Mouse (Mus musculus) liver, postnatal 0 days (tissue): ENCODE data around the gene Pknox1.

ENCODE experiments used
- CTCF ChIP-seq: sonication (generic); IDR thresholded peaks from 2 replicates; pipeline ENCODE4 v1.5.1; 2016; ENCODE audit warnings: antibody characterized with exemption, low read depth
- EP300 ChIP-seq: IDR thresholded peaks from 2 replicates; pipeline ENCODE4 v1.6.1; 2016; ENCODE audit warnings: antibody characterized with exemption, low read depth, mild to moderate bottlenecking

- TF ChIP-seq CTCF (no peak), EP300 (peak; percentile 80)
Observed at GRCm38 (mm10) chr17:31636277-31636941, 71.9 kb downstream of the Pknox1 start.
